Mouse (Mus musculus) cerebellum, adult 9-11 months (tissue): Measurements from ENCODE around the gene Spaar.

Experiments
- DNase-seq: peaks from one replicate; pipeline ENCODE4 v3.0.0; 2022

The Spaar gene

GRCm38 (mm10) chr4:43729794-43730550, at the start of gene Spaar:
TSS of gene Spaar (plus strand) at chr4:43730034.
- no peak for DNase-seq

GRCm38 (mm10) chr4:43690021-43690420, 39.8 kb upstream of the Spaar start:
- no peak for DNase-seq

GRCm38 (mm10) chr4:43691026-43691425, 38.8 kb upstream of the Spaar start:
- no peak for DNase-seq

- no peak for DNase-seq
Measured at GRCm38 (mm10) chr4:43693806-43694241, 36.0 kb upstream of the Spaar start.

- no peak for DNase-seq
Measured at GRCm38 (mm10) chr4:43694439-43695248, 35.2 kb upstream of the Spaar start.

- DNase-seq = no peak
Measured at GRCm38 (mm10) chr4:43695249-43695671, 34.6 kb upstream of the Spaar start.

- peak; percentile 61 for DNase-seq
Measured at GRCm38 (mm10) chr4:43696561-43696960, 33.3 kb upstream of the Spaar start.

GRCm38 (mm10) chr4:43700707-43701106, 29.1 kb upstream of the Spaar start, which contains the start of gene Olfr70:
TSS of gene Olfr70 (minus strand) at chr4:43700807.
- DNase-seq = no peak

- no peak for DNase-seq
Measured at GRCm38 (mm10) chr4:43703439-43703838, 26.4 kb upstream of the Spaar start.

- DNase-seq = no peak
Measured at GRCm38 (mm10) chr4:43703851-43704250, 26.0 kb upstream of the Spaar start.

- no peak for DNase-seq
Measured at GRCm38 (mm10) chr4:43705991-43706390, 23.8 kb upstream of the Spaar start.

GRCm38 (mm10) chr4:43709869-43710268, 20.0 kb upstream of the Spaar start, which contains the start of gene Olfr71:
TSS of gene Olfr71 (minus strand) at chr4:43710255.
- no peak for DNase-seq

GRCm38 (mm10) chr4:43711821-43712220, 18.0 kb upstream of the Spaar start:
- DNase-seq = peak; percentile 73

GRCm38 (mm10) chr4:43713652-43714219, 16.1 kb upstream of the Spaar start:
- no peak for DNase-seq

GRCm38 (mm10) chr4:43720491-43721228, 9.2 kb upstream of the Spaar start:
- no peak for DNase-seq

- DNase-seq = no peak
Measured at GRCm38 (mm10) chr4:43722191-43722590, 7.6 kb upstream of the Spaar start.

GRCm38 (mm10) chr4:43724764-43725163, 5.1 kb upstream of the Spaar start:
- no peak for DNase-seq

GRCm38 (mm10) chr4:43726228-43726993, 3.4 kb upstream of the Spaar start:
- DNase-seq = no peak

- no peak for DNase-seq
Measured at GRCm38 (mm10) chr4:43726995-43727394, 2.8 kb upstream of the Spaar start, which contains the start of gene Hrct1. TSS of gene Hrct1 (plus strand) at chr4:43727188.

GRCm38 (mm10) chr4:43727718-43728575, 1.9 kb upstream of the Spaar start:
- no peak for DNase-seq

- DNase-seq = no peak
Measured at GRCm38 (mm10) chr4:43728576-43728954, 1.3 kb upstream of the Spaar start.
